Mouse (Mus musculus): Measurements from ENCODE around the gene Unc5a. TPM values are rescaled to one million over a fixed set of nuclear protein-coding genes. Genes with fewer than 3 reads are reported as not detected.

Unc5a gene
- polyA plus RNA-seq, 1 experiment from 2014 or later: 2.5 TPM

DNA sequence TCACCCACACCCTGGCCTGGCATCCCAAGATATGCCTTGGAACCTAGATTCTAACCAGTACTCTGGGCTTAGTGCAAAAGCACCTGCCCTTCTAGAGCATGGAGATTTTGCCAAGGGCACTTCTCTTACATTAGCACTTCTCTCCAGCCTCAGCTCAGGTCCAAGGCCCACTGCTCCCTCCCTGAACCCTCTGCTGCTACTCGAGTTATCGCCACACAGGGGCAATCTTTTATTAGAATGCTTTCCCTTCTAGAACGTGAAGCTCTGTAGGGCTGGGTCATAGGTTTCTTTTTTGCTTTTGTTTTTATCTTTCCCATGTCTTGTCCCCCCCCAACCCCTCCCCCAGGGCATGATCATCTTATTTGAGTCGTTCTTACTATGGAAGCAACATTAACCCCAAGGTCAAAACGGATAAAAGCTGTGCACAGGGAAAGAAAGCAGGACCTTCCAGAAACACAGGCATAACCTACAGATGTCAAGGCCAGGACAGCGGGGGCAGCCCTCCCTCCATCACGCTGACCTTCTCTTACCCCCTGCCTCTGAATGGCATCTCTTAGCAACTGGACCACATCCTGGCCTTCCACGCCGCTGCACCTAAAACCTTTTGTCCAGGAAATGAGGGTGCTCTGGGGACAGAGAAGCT is 64.6 kb downstream of the Unc5a start:
- Histone ChIP-seq H3K9me3 (replicated peaks; ENCODE audit: control insufficient read depth, low read length) (no peaks in the 10 kb centered on the region), H3K4me3 (ENCODE audit: low read depth, low read length) (no peak overlapping the region), H3K9ac (ENCODE audit: low read depth, low read length) (no peak overlapping the region), H3K4me1 (ENCODE audit: control insufficient read depth, insufficient read depth, low read length) (peaks cover 4% of the 10 kb centered on the region; the same call in 1 of the 2 replicates), H3K4me2 (no peak overlapping the region), H3K27ac (ENCODE audit: low read depth, low read length) (no peak overlapping the region), H3K27me3 (ENCODE audit: control insufficient read depth, insufficient read depth, low read length) (peaks cover 18% of the 10 kb centered on the region), H3K36me3 (ENCODE audit: control insufficient read depth, insufficient read depth, low read length) (no peaks in the 10 kb centered on the region)
- WGBS (ENCODE audit: insufficient replicate concordance): 35% methylated on average over 9 of the region's 9 CpGs
- ATAC-seq (replicated peaks; ENCODE audit: insufficient number of reproducible peaks, low FRiP score, low TSS enrichment): no peak

- Histone ChIP-seq H3K4me1 (ENCODE audit: control insufficient read depth, insufficient read depth, low read length) (peaks cover 4% of the 10 kb centered on the region; the same call in 1 of the 2 replicates), H3K27me3 (ENCODE audit: control insufficient read depth, insufficient read depth, low read length) (peaks cover 18% of the 10 kb centered on the region), H3K9ac (ENCODE audit: low read depth, low read length) (no peak overlapping the region), H3K4me2 (no peak overlapping the region), H3K9me3 (replicated peaks; ENCODE audit: control insufficient read depth, low read length) (no peaks in the 10 kb centered on the region), H3K4me3 (ENCODE audit: low read depth, low read length) (no peak overlapping the region), H3K27ac (ENCODE audit: low read depth, low read length) (no peak overlapping the region), H3K36me3 (ENCODE audit: control insufficient read depth, insufficient read depth, low read length) (no peaks in the 10 kb centered on the region)
- ATAC-seq (replicated peaks; ENCODE audit: insufficient number of reproducible peaks, low FRiP score, low TSS enrichment): no peak
- 68% methylated on average over 9 of the region's 9 CpGs for WGBS (ENCODE audit: insufficient replicate concordance)
Observed at GRCm38 (mm10) chr13:55014451-55014850, 65.2 kb downstream of the Unc5a start.

DNA sequence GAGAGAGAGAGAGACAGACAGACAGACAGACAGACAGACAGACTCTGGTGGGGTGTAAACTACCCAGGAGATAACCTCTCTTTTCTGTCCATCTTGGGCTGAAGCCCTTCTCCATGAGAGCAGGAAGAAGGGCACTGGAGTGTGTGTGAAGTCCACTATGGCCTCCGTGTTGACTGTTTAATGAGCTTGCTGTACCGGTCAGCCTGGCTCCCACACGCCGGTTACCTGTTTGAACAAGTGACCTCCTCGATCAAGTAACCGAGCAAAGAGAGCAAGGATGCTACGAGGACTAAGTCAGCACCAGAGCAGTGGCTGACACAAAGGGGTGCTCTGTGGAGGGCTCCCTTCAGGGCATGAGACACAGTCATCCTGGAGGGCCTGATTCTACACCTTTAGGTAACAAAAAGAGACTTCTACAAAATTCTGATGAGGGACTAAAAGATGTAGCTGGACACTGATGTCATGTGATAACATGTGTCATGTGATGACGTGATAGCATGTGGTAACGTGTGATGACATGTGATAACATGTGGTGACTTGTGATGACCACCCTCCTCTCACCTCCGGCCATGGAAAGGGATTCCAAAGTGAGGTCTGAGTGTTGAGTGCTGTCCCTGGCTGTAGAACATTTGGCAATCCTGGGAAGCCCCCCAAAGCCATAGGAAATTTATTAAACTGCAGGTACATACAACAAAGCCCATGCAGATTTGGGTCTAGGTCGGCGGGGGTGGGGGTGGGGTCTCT is 68.1 kb downstream of the Unc5a start:
- Histone ChIP-seq H3K27me3 (ENCODE audit: control insufficient read depth, insufficient read depth, low read length) (peaks cover 8% of the 10 kb centered on the region), H3K9ac (ENCODE audit: low read depth, low read length) (no peak overlapping the region), H3K27ac (ENCODE audit: low read depth, low read length) (no peak overlapping the region), H3K4me1 (ENCODE audit: control insufficient read depth, insufficient read depth, low read length) (no peaks in the 10 kb centered on the region), H3K4me3 (ENCODE audit: low read depth, low read length) (no peak overlapping the region), H3K36me3 (ENCODE audit: control insufficient read depth, insufficient read depth, low read length) (no peaks in the 10 kb centered on the region), H3K9me3 (replicated peaks; ENCODE audit: control insufficient read depth, low read length) (no peaks in the 10 kb centered on the region), H3K4me2 (no peak overlapping the region)
- 75% methylated on average over 12 of the region's 12 CpGs for WGBS (ENCODE audit: insufficient replicate concordance)
- ATAC-seq (replicated peaks; ENCODE audit: insufficient number of reproducible peaks, low FRiP score, low TSS enrichment): no peak

DNA sequence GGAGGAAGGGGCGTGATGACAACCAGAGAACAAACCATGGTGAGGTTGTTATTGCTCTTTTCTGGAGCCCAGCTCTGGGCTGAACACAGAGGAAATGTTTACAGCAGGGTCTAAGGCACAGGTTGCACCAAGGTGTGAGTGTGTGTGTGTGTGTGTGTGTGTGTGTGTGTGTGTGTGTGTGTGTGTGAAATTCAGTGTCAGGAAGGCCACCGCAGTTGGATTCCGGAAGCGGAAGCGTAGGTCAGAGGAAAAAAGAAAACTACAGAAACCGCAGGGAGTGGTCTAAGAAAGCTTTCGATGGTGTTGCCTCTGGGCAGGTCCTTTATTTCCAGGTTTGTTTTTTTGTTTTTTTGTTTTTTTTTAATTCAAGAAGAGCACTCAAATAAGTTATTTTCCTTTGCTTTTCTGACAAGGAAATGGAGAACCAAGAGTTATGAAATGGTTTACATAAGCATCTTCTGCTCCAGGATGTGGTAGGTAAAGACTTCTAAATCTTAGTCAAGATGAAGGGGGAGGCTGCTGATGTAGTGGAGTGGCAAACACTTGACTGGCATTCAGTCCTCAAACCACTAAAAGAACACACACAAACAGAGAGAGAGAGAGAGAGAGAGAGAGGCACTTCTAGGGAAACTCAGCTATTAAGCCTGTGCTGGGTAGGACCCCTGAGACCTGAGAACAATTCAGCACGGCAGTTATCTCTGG is 68.8 kb downstream of the Unc5a start:
- Histone ChIP-seq H3K4me3 (ENCODE audit: low read depth, low read length) (no peak overlapping the region), H3K36me3 (ENCODE audit: control insufficient read depth, insufficient read depth, low read length) (no peaks in the 10 kb centered on the region), H3K4me2 (no peak overlapping the region), H3K9ac (ENCODE audit: low read depth, low read length) (no peak overlapping the region), H3K27me3 (ENCODE audit: control insufficient read depth, insufficient read depth, low read length) (peaks cover 2% of the 10 kb centered on the region; the same call in 1 of the 2 replicates), H3K27ac (ENCODE audit: low read depth, low read length) (no peak overlapping the region), H3K4me1 (ENCODE audit: control insufficient read depth, insufficient read depth, low read length) (no peaks in the 10 kb centered on the region; the same call in 1 of the 2 replicates), H3K9me3 (replicated peaks; ENCODE audit: control insufficient read depth, low read length) (no peaks in the 10 kb centered on the region)
- no peak for ATAC-seq (replicated peaks; ENCODE audit: insufficient number of reproducible peaks, low FRiP score, low TSS enrichment)
- 73% methylated on average over 8 of the region's 8 CpGs for WGBS (ENCODE audit: insufficient replicate concordance)

DNA sequence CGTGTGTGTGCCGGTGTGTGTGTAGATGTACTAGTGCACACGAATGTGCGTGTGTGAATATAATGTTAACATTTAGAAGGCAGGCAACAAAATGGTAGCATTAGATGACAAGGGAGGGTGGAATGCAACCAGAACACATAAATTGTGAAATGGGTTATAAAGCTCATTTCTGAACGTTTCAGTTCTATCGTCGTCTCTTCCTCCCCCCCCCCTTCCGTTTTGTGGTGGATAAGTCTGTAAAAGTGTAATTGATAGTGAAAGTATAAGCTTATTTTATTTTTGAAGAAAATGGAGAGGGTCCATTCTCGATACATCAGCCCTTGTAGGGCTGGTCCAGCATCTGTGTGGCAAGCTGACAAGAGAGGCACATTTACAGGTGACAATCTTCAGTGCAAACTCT is 69.5 kb downstream of the Unc5a start:
- Histone ChIP-seq H3K9me3 (replicated peaks; ENCODE audit: control insufficient read depth, low read length) (no peaks in the 10 kb centered on the region), H3K9ac (ENCODE audit: low read depth, low read length) (no peak overlapping the region), H3K36me3 (ENCODE audit: control insufficient read depth, insufficient read depth, low read length) (no peaks in the 10 kb centered on the region), H3K4me1 (ENCODE audit: control insufficient read depth, insufficient read depth, low read length) (no peaks in the 10 kb centered on the region; the same call in 1 of the 2 replicates), H3K4me3 (ENCODE audit: low read depth, low read length) (no peak overlapping the region), H3K27ac (ENCODE audit: low read depth, low read length) (no peak overlapping the region), H3K27me3 (ENCODE audit: control insufficient read depth, insufficient read depth, low read length) (peaks cover 2% of the 10 kb centered on the region; the same call in 1 of the 2 replicates), H3K4me2 (no peak overlapping the region)
- ATAC-seq (replicated peaks; ENCODE audit: insufficient number of reproducible peaks, low FRiP score, low TSS enrichment): no peak
- 84% methylated on average over 9 of the region's 9 CpGs for WGBS (ENCODE audit: insufficient replicate concordance)

DNA sequence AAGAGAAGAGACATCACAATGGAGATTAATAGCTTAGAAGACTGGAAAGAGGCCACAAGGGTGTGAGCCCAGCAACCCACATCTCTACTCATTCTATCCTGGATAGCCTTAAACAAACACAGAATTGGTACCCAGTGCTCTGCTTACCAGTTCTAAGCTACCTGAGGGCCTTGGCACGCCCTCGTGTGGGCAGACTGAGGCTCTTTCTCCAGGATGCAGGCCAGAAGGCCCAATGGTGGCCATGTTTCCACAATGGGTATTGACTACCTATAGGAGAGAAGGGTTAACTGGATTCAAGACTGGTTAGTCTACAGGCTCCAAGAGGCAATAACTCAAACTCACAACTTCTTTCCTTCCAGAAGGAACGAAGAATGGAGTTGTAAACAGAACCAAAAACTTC is 70.0 kb downstream of the Unc5a start:
- WGBS (ENCODE audit: insufficient replicate concordance): 47% methylated on average over 3 of the region's 3 CpGs
- Histone ChIP-seq H3K4me3 (ENCODE audit: low read depth, low read length) (no peak overlapping the region), H3K27me3 (ENCODE audit: control insufficient read depth, insufficient read depth, low read length) (peaks cover 2% of the 10 kb centered on the region; the same call in 1 of the 2 replicates), H3K9ac (ENCODE audit: low read depth, low read length) (no peak overlapping the region), H3K4me1 (ENCODE audit: control insufficient read depth, insufficient read depth, low read length) (no peaks in the 10 kb centered on the region; the same call in 1 of the 2 replicates), H3K9me3 (replicated peaks; ENCODE audit: control insufficient read depth, low read length) (no peaks in the 10 kb centered on the region), H3K36me3 (ENCODE audit: control insufficient read depth, insufficient read depth, low read length) (no peaks in the 10 kb centered on the region), H3K27ac (ENCODE audit: low read depth, low read length) (no peak overlapping the region), H3K4me2 (no peak overlapping the region)
- ATAC-seq (replicated peaks; ENCODE audit: insufficient number of reproducible peaks, low FRiP score, low TSS enrichment): no peak

DNA sequence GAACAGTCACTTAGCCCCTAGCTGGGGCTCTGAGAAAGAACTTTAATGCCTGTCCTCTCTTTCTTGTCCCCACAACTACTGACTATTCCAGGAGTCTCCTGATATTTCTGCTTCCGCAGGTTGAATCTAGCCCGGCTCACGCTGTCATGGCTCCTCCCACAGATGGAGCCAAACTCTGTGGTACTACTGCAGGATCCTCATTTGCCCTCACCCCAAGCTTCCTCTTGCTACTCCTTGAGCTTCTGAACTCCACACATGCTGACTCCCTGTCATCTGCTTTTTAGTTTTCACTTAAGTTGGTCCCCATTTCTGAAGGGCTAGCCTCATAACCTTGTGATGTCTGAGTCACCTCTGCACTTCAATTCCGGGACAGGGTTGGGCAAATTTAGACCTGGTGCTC is 70.8 kb downstream of the Unc5a start:
- Histone ChIP-seq H3K36me3 (ENCODE audit: control insufficient read depth, insufficient read depth, low read length) (no peaks in the 10 kb centered on the region), H3K9me3 (replicated peaks; ENCODE audit: control insufficient read depth, low read length) (no peaks in the 10 kb centered on the region), H3K4me2 (no peak overlapping the region), H3K27me3 (ENCODE audit: control insufficient read depth, insufficient read depth, low read length) (no peaks in the 10 kb centered on the region; the same call in 1 of the 2 replicates), H3K9ac (ENCODE audit: low read depth, low read length) (no peak overlapping the region), H3K4me1 (ENCODE audit: control insufficient read depth, insufficient read depth, low read length) (no peaks in the 10 kb centered on the region; the same call in 1 of the 2 replicates), H3K27ac (ENCODE audit: low read depth, low read length) (no peak overlapping the region), H3K4me3 (ENCODE audit: low read depth, low read length) (no peak overlapping the region)
- WGBS (ENCODE audit: insufficient replicate concordance): 85% methylated on average over 4 of the region's 4 CpGs
- ATAC-seq (replicated peaks; ENCODE audit: insufficient number of reproducible peaks, low FRiP score, low TSS enrichment): no peak

DNA sequence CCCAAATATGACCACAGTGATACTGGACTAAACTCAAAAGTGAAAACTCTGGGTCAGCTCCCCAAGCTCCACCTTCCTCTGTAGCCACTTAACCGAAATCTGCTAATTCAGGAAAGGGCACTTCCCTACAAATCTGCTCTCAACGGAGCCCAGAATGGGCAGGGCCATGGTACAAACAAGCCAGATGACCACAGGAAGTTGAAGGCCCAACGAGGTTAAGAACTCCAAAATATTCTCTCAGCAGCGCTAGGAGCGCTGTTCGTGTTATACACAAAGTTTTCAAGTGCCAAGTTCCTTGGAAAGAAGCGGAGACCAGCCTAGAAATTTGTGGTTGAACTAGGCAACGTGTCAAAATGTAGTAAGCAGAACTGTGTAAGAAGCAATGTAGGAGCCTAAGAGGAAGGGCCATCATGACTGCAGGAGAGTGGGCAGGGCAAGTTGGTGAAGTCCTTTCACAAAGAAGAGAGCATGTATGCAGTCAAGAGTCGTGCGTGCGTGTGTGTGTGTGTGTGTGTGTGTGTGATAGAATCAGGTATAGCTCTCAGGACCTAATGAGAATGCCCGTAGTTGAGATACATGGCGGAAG is 72.1 kb downstream of the Unc5a start, which contains the start of gene Hk3:
Gene Hk3, minus strand, starts transcription at position 192 of the 586 bp plus-strand sequence.
- WGBS (ENCODE audit: insufficient replicate concordance): 85% methylated on average over 13 of the region's 13 CpGs
- H3K4me1 ChIP-seq (ENCODE audit: control insufficient read depth, insufficient read depth, low read length): no peaks in the 10 kb centered on the region; the same call in 1 of the 2 replicates

More for the DNA sequence above, 72.1 kb downstream of the Unc5a start, which contains the start of gene Hk3:
- Histone ChIP-seq H3K27me3 (ENCODE audit: control insufficient read depth, insufficient read depth, low read length) (no peaks in the 10 kb centered on the region), H3K27ac (ENCODE audit: low read depth, low read length) (no peak within 1 kb of the TSS), H3K4me3 (ENCODE audit: low read depth, low read length) (no peak within 1 kb of the TSS), H3K36me3 (ENCODE audit: control insufficient read depth, insufficient read depth, low read length) (no peaks in the 10 kb centered on the region), H3K9ac (ENCODE audit: low read depth, low read length) (no peak within 1 kb of the TSS), H3K4me2 (no peak within 1 kb of the TSS), H3K9me3 (replicated peaks; ENCODE audit: control insufficient read depth, low read length) (no peaks in the 10 kb centered on the region)
- no peak for ATAC-seq (replicated peaks; ENCODE audit: insufficient number of reproducible peaks, low FRiP score, low TSS enrichment)
